Mouse (Mus musculus) thymus, adult 2 months (tissue): ENCODE data around the gene Rraga. TPM values are rescaled to one million over a fixed set of nuclear protein-coding genes. Genes with fewer than 3 reads are reported as not detected.

Source experiments
- DNase-seq: peaks from one replicate; pipeline ENCODE4 v3.0.0; 2021
- H3K27ac ChIP-seq: fragments of 200-500 bp; 2 replicates; pipeline ENCODE4 v1.5.1; 2012; ENCODE audit warnings: low read length, control low read depth; ENCODE audit not compliant: control insufficient read depth, insufficient read depth
- H3K27me3 ChIP-seq: fragments of 200-500 bp; 2 replicates; pipeline ENCODE4 v1.6.1; 2012; ENCODE audit warnings: mild to moderate bottlenecking, low read length, moderate library complexity, mixed read lengths; ENCODE audit not compliant: control insufficient read depth, insufficient read depth
- H3K36me3 ChIP-seq: fragments of 200-500 bp; 2 replicates; pipeline ENCODE4 v1.6.1; 2012; ENCODE audit warnings: mild to moderate bottlenecking, low read length, moderate library complexity; ENCODE audit not compliant: control insufficient read depth, insufficient read depth
- H3K4me1 ChIP-seq: fragments of 200-500 bp; replicated peaks from 2 replicates; pipeline ENCODE4 v1.6.1; 2012; ENCODE audit warnings: low read length; ENCODE audit not compliant: control insufficient read depth, insufficient read depth
- H3K4me3 ChIP-seq: fragments of 200-500 bp; 2 replicates; pipeline ENCODE4 v1.5.1; 2012; ENCODE audit warnings: mild to moderate bottlenecking, low read length, control low read depth, moderate library complexity; ENCODE audit not compliant: control insufficient read depth, insufficient read depth
- CTCF ChIP-seq: fragments of 200-500 bp; IDR thresholded peaks from 2 replicates; pipeline ENCODE4 v1.5.1; 2012; ENCODE audit warnings: mild to moderate bottlenecking, control low read depth, low read length, moderate library complexity, borderline replicate concordance; ENCODE audit not compliant: control insufficient read depth, poor library complexity, insufficient read depth; ENCODE audit errors: extremely low read depth
- POLR2A ChIP-seq: fragments of 200-500 bp; IDR thresholded peaks from 2 replicates; pipeline ENCODE4 v1.6.1; 2012; ENCODE audit warnings: mild to moderate bottlenecking, low read length, control low read depth, moderate library complexity; ENCODE audit not compliant: control insufficient read depth, poor library complexity, insufficient read depth; ENCODE audit errors: extremely low read depth
- WGBS: fragments of 180-500 bp; shearing (Covaris S2); methylation state at CpG from one replicate; pipeline ENCODE4 v1.1.7; 2018; 5-methylcytosine and 5-hydroxymethylcytosine counted together
- polyA plus RNA-seq: library from polyadenylated mRNA; depleted of rRNA; stranded (reverse); fragments of >200 nt; gene quantifications from 2 replicates; pipeline ENCODE4 v1.2.3, GENCODE M21; 2012; rRNA removed

Gene Rraga
- polyA plus RNA-seq, result 32.6 and 49.6 TPM in 2 replicates

DNA sequence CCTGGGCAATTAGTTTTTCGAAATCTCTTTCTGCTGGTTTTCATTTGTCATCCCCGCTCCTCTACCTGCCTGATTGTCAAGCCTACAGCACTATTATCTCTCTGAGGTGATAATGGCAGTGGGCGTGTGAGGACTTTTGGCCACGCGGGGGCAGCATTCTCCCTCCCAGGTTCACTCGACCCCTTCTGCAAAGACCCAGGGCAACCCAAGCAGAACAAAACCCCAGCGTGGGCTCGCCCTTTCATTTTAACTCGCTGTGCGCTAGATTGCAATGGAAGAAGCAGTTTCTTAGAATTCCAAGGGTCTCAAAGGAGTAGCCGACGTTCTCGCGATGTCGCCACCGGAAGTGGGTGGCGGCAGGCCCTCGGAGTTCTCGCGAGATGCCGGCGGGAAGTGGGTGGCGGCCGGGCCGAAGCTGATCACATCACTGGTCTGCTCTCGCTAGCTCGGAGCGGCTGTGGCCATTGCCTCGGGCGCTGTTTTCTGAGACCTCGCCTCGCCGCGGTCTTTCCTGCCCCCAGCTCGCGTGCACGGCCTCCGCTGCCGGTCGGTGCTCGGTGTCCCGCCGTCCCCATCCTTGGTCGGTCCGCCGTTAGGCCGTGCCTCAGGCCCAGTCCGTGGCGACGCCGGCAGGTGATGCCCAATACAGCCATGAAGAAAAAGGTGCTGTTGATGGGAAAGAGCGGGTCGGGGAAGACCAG, at the start of gene Rraga:
Gene Rraga, plus strand, starts transcription at position 386 of the 701 bp plus-strand sequence.
- H3K4me3 ChIP-seq, result peak within 1 kb of the TSS; percentile 73
- peaks cover 5% of the 10 kb centered on the region for H3K4me1 ChIP-seq
- TF ChIP-seq CTCF (peak; percentile 100), POLR2A (peak; percentile 88)
- no peaks in the 10 kb centered on the region for H3K27me3 ChIP-seq
- peak; percentile 95 for DNase-seq
- no peaks in the 10 kb centered on the region; the same call in 1 of the 2 replicates for H3K36me3 ChIP-seq
- peak within 1 kb of the TSS; percentile 90 for H3K27ac ChIP-seq
- WGBS, result under 1% methylated on average over 53 of the region's 53 CpGs

DNA sequence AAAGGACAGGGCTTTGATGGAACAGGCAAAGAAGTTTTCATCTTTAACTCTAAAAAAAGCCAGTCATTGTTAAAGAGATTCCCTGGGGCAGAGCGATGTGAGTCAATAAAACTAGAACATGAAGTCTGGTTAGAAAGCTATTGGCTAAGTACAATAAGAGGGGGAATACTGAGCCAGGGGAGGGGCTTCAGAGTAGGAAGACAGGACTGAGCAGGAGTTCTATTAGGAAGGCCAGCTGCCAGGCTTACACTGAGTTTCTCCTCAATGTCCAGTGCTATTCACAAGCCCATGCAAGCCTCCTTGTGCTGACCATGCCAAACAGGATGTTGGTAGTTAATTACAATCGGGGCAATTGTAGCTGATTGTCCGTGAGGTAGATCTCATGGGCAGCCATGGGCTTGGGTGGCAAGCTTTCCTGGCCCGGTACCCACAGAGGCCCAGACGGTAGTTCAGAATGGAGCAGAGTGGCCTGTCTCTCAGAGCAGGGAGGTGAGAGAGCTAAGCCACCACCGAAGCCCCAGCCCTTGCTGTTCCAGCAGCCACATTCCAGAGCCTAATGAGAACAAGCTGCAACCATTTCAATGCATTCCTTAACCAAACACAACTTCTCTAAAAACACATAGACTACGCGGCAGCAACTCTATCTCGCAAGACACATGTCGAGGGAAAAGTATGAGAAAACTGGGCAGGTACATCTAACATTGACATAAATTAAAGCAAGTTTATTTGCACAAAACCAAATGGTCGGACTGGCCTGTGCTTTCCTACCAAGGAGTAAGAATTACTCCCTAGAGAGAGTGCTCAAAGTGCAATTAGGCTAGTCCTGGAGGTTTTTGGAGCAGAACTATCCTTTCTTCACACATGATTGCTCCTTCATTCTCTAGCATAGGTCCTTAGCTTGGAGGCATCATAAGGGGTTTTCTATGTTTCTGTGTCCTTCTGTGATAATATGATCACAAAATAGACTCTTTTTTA, 48.0 kb upstream of the Rraga start:
- no peaks in the 10 kb centered on the region for H3K36me3 ChIP-seq
- no peak overlapping the region for H3K4me3 ChIP-seq
- DNase-seq, result no peak
- no peak for TF ChIP-seq POLR2A
- no peak for TF ChIP-seq CTCF
- WGBS, result 90% methylated on average over 11 of the region's 11 CpGs
- no peaks in the 10 kb centered on the region for H3K4me1 ChIP-seq
- H3K27me3 ChIP-seq, result no peaks in the 10 kb centered on the region
- no peak overlapping the region for H3K27ac ChIP-seq

DNA sequence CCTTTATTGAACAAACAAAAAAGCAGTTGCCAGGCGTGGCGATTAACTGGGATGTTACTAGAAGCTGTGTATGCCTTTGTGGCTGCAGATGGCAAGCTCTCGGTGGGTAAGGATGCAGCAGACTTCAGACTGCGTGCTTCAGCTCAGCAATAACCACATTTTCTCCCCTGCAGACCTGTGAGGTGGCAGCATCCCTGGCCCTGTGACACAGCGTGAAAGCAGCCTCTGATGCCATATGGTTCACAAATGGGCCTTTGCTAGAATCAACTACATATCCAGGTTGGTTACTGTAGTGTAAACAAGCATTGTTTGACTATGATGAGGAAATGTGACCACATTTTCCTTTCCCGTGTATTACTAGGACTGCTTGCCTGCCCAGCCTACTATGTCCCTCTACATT, 46.3 kb upstream of the Rraga start:
- Histone ChIP-seq H3K4me3 (no peak overlapping the region), H3K4me1 (no peaks in the 10 kb centered on the region), H3K27ac (no peak overlapping the region), H3K36me3 (no peaks in the 10 kb centered on the region), H3K27me3 (no peaks in the 10 kb centered on the region)
- no peak for DNase-seq
- whole genome bisulfite sequencing, result 82% methylated on average over 6 of the region's 6 CpGs
- no peak for TF ChIP-seq CTCF
- TF ChIP-seq POLR2A, result no peak

DNA sequence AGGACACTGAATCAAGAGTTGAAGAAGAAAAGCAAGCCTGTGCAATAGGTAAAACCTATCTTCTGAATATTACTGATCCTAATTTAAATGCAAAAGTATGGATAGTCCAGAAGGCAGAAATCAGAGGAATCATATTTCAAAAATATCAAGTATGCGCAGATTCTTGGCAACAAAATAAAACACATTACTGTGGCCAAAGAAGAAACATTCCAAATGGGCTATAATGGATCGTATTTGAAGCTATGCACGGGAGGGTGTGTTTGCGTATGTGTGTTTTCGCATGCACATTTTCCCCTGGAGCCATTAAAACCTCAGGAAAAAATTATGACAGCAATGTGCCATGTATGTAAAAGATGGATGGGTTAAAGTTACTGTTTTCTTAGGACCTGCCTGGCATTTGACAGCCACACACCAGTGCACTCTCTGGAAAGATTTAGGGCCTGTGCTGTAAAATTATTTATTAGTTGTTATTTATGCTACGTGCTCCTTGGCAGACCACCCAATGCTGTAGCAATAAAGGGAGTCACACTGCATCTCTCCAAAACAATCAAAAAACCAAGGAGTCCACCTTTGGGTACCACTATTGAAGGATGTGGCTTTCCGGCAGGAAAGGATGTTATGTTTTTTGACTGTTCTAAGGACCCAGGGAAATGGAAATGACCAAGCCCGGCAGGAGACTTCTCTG, 41.9 kb upstream of the Rraga start:
- 88% methylated on average over 8 of the region's 8 CpGs for WGBS
- DNase-seq, result no peak
- H3K27ac ChIP-seq, result no peak overlapping the region
- H3K27me3 ChIP-seq, result no peaks in the 10 kb centered on the region
- H3K36me3 ChIP-seq, result no peaks in the 10 kb centered on the region
- H3K4me1 ChIP-seq, result no peaks in the 10 kb centered on the region
- H3K4me3 ChIP-seq, result no peak overlapping the region
- TF ChIP-seq POLR2A (no peak), CTCF (no peak)

DNA sequence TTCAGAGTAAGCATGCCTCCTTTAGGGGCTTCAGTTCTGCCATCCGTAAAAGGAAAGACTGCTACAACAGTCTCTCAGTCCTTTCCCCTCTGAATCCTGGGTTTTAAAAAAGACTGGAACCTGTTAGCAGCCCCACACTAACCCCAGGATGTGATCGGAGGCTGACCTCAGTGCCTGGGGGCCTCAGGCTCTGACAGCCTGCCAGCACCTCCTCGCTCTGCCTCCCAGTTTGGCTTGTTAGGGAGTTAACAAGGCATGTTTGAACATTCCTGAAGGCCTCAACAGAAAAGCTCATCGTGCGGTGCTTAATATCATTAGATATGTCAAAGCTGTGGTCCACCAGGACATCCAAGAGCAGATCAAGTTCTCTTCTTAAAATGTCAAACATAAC, 41.4 kb upstream of the Rraga start:
- Histone ChIP-seq H3K4me1 (no peaks in the 10 kb centered on the region), H3K27ac (no peak overlapping the region), H3K27me3 (no peaks in the 10 kb centered on the region), H3K4me3 (no peak overlapping the region), H3K36me3 (no peaks in the 10 kb centered on the region)
- TF ChIP-seq CTCF (no peak), POLR2A (no peak)
- no peak for DNase-seq
- 90% methylated on average over 5 of the region's 5 CpGs for WGBS

- Histone ChIP-seq H3K27me3 (no peaks in the 10 kb centered on the region), H3K4me3 (no peak overlapping the region), H3K27ac (no peak overlapping the region), H3K4me1 (no peaks in the 10 kb centered on the region), H3K36me3 (no peaks in the 10 kb centered on the region)
- DNase-seq, result peak; percentile 33
- 28% methylated on average over 4 of the region's 4 CpGs for WGBS
- TF ChIP-seq CTCF (no peak), POLR2A (no peak)
These were observed 37.5 kb upstream of the Rraga start for GRCm38 (mm10) chr4:86537972-86538371.
